Mouse (Mus musculus) small intestine, adult 2 months (tissue): ENCODE measurements at regions not wholly inside any gene's neighbourhood (a gene's known extent, or its start where the extent isn't known, plus 50 kb on each side); places are given as distances from the start of the nearest gene placed in this dataset.
"Not testable (repeated sequence)": the region's sequence is repeated elsewhere in the genome, so short reads cannot be mapped to it uniquely, and the experiment has no call there.

Experiments used
- CTCF ChIP-seq: fragments of 200-500 bp; IDR thresholded peaks from 2 replicates; pipeline ENCODE4 v1.5.1; 2012; ENCODE audit warnings: low read depth, mild to moderate bottlenecking, control low read depth, inconsistent platforms, low read length, moderate library complexity, mixed read lengths; ENCODE audit not compliant: insufficient replicate concordance, insufficient read length; ENCODE audit errors: extremely low read depth
- POLR2A ChIP-seq: fragments of 200-500 bp; IDR thresholded peaks from 2 replicates; pipeline ENCODE4 v1.6.1; 2012; ENCODE audit warnings: low read depth, mild to moderate bottlenecking, control low read depth, inconsistent platforms, low read length, moderate library complexity

GRCm38 (mm10) chr17:13504365-13504764 is 150.0 kb downstream of the Tcp10c start:
- not testable (repeated sequence) for TF ChIP-seq CTCF, POLR2A
